Mouse (Mus musculus) CH12.LX (cell line): Measurements from ENCODE around the gene 1810010H24Rik. TPM values are rescaled to one million over a fixed set of nuclear protein-coding genes. Genes with fewer than 3 reads are reported as not detected.

Experiments
- DNase-seq: peaks from one replicate; pipeline ENCODE4 v3.0.0-alpha.2; 2013; ENCODE audit errors: extremely low read depth
- H3K27ac ChIP-seq: 2 replicates; pipeline ENCODE4 v1.5.1; 2012; ENCODE audit warnings: low read depth, mild to moderate bottlenecking, control low read depth, moderate library complexity; ENCODE audit not compliant: insufficient read depth
- H3K27me3 ChIP-seq: replicated peaks from 2 replicates; pipeline ENCODE3; 2012; ENCODE audit warnings: inconsistent platforms
- H3K36me3 ChIP-seq, 2 experiments: replicated peaks in 1 of 2; 2 replicates each; pipeline versions ENCODE3 to v1.6.1; 2012; ENCODE audit warnings: inconsistent platforms in 1 of 2, low read length in 1 of 2, mild to moderate bottlenecking in 1 of 2, mixed read lengths in 1 of 2, moderate library complexity in 1 of 2; ENCODE audit not compliant: control insufficient read depth in 1 of 2, insufficient read depth in 1 of 2
- H3K4me1 ChIP-seq, 2 experiments: 2 replicates each; pipeline ENCODE4 v1.6.1; 2012; ENCODE audit warnings: inconsistent platforms in 1 of 2, moderate library complexity in 1 of 2; ENCODE audit not compliant: insufficient read depth in 2 of 2, control insufficient read depth in 1 of 2
- H3K4me2 ChIP-seq: 2 replicates; pipeline ENCODE4 v1.6.1; 2012; ENCODE audit warnings: low read depth, mild to moderate bottlenecking, control low read depth; ENCODE audit not compliant: poor library complexity, insufficient read depth, severe bottlenecking
- H3K4me3 ChIP-seq, 3 experiments: fragments of 150-350 bp in 1 of 3; sonication (generic) in 1 of 3; replicated peaks in 1 of 3; 2 replicates each; pipeline versions ENCODE3 to v1.5.1; 2011 to 2012; ENCODE audit warnings: low read depth in 2 of 3, low read length in 2 of 3, mild to moderate bottlenecking in 2 of 3, moderate library complexity in 2 of 3, control low read depth in 1 of 3, improper control_type of control experiment in 1 of 3, inconsistent platforms in 1 of 3, mixed read lengths in 1 of 3; ENCODE audit not compliant: poor library complexity in 1 of 3
- H3K79me2 ChIP-seq: replicated peaks from 2 replicates; pipeline ENCODE4 v1.6.1; 2012; ENCODE audit warnings: mild to moderate bottlenecking, moderate library complexity; ENCODE audit not compliant: control insufficient read depth, poor library complexity, insufficient read depth, severe bottlenecking; ENCODE audit errors: extremely low read depth
- H3K9ac ChIP-seq: 2 replicates; pipeline ENCODE4 v1.6.1; 2012; ENCODE audit warnings: low read depth, mild to moderate bottlenecking, control low read depth, moderate library complexity; ENCODE audit not compliant: insufficient read depth
- H3K9me3 ChIP-seq: replicated peaks from 2 replicates; pipeline ENCODE3; 2012; ENCODE audit warnings: low read length, inconsistent platforms, mixed read lengths
- KAT2A ChIP-seq: IDR thresholded peaks from 2 replicates; pipeline ENCODE4 v1.6.1; 2012; ENCODE audit warnings: low read length, improper control_type of control experiment, inconsistent platforms; ENCODE audit not compliant: insufficient replicate concordance
- MAX ChIP-seq: IDR thresholded peaks from 2 replicates; pipeline ENCODE4 v1.6.1; 2011; ENCODE audit warnings: low read length, improper control_type of control experiment
- MAZ ChIP-seq: IDR thresholded peaks from 2 replicates; pipeline ENCODE4 v1.6.1; 2012; ENCODE audit warnings: low read depth, mild to moderate bottlenecking, inconsistent platforms, low read length, improper control_type of control experiment, moderate library complexity
- MEF2A ChIP-seq: IDR thresholded peaks from 2 replicates; pipeline ENCODE4 v1.6.1; 2014; ENCODE audit warnings: low read depth, mild to moderate bottlenecking, inconsistent platforms, low read length, improper control_type of control experiment, borderline replicate concordance
- MXI1 ChIP-seq: IDR thresholded peaks from 2 replicates; pipeline ENCODE4 v1.6.1; 2011; ENCODE audit warnings: mild to moderate bottlenecking, low read depth, low read length, improper control_type of control experiment
- MYC ChIP-seq: IDR thresholded peaks from 2 replicates; pipeline ENCODE4 v1.6.1; 2011; ENCODE audit warnings: low read depth, mild to moderate bottlenecking, improper control_type of control experiment, low read length
- POLR2A ChIP-seq: IDR thresholded peaks from 2 replicates; pipeline ENCODE4 v1.6.1; 2011; ENCODE audit warnings: low read depth, mild to moderate bottlenecking, improper control_type of control experiment, low read length
- POLR2AphosphoS2 ChIP-seq: IDR thresholded peaks from 2 replicates; pipeline ENCODE4 v1.6.1; 2011; ENCODE audit warnings: low read depth, low read length, improper control_type of control experiment
- RAD21 ChIP-seq: IDR thresholded peaks from 2 replicates; pipeline ENCODE4 v1.6.1; 2011; ENCODE audit warnings: low read depth, mild to moderate bottlenecking, low read length, improper control_type of control experiment, moderate library complexity
- SMC3 ChIP-seq: IDR thresholded peaks from 2 replicates; pipeline ENCODE4 v1.6.1; 2011; ENCODE audit warnings: low read depth, low read length, improper control_type of control experiment
- UBTF ChIP-seq: IDR thresholded peaks from 2 replicates; pipeline ENCODE4 v1.6.1; 2012; ENCODE audit warnings: low read depth, mild to moderate bottlenecking, inconsistent platforms, low read length, improper control_type of control experiment, moderate library complexity
- USF1 ChIP-seq: IDR thresholded peaks from 2 replicates; pipeline ENCODE4 v1.6.1; 2014; ENCODE audit warnings: low read depth, mild to moderate bottlenecking, inconsistent platforms, low read length, improper control_type of control experiment
- dilution Hi-C: fragments of 300-500 bp; cut with MboI; formaldehyde crosslinking; loops from 2 replicates; pipeline ENCODE4 v1.14.3; 2020; ENCODE audit warnings: low sequenced_read_pairs; ENCODE audit not compliant: extremely low pct_unique_long_range_greater_than_20kb, extremely low pct_ligation_motif_present
- in situ Hi-C: fragments of 300-500 bp; cut with MboI; formaldehyde crosslinking; loops from 3 replicates; pipeline ENCODE4 v1.14.3; 2019; ENCODE audit warnings: low sequenced_read_pairs, low pct_ligation_motif_present, low pct_unique_long_range_greater_than_20kb, mixed read lengths
- polyA plus RNA-seq: library from polyadenylated mRNA; unstranded; fragments of >175 nt; gene quantifications from 2 replicates; pipeline ENCODE4 v1.2.1, GENCODE M21; 2012; ENCODE audit warnings: low read depth; ENCODE audit not compliant: insufficient read length
- total RNA-seq, 2 experiments: library from RNA; depleted of rRNA; stranded (reverse); fragments of 300-350 nt in 1 of 2; fragments of >200 nt in 1 of 2; gene quantifications; 2 replicates each; pipeline ENCODE4 v1.2.3; 2012 to 2014

1810010H24Rik gene
- total and polyA plus RNA-seq, 3 experiments = 0.53 to 1.7 (median 1.1) TPM

DNA sequence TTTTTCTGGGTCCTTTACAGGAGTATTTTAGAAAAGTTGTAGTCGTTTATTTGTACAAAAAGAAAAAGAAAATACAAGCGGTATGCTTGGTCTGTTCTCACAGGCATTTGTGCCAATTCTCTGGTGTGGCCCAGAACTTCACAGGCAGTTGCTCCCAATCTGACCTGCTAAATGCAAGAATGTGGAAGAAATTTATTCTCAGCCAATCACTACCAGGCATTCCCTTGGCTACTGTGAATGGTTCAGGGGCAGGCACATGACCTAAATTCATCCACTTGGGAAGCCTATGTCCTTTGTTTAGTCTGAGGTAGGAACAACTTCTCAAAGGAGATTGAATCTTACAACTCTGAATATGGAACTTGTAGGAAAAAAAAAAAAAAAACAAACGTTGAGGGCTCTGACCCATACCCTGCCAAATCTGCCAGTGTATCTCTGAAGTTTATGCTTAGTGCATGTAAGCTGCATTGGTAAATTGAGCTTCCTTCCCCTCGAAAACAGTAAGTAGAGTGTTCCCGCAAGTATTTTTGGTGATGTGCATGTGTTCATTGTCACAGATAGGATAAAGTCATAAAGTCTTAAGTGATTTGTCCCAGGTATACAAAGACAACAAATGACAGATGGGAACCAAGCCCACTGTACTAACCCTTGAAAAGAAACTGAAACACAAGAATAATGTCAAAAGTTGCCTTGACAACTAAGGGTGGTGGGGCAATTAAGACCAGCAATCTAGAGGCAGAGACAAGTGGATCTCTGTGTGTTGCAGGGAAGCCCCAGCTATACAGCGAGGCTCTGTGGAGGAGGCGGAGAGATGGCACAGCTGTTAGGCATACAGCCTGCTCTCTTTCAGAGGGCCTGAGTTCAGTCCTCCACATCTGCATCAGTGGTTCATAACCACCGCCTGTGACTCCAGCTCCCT, 23.5 kb upstream of the 1810010H24Rik start:
- peaks cover 22% of the 10 kb centered on the region for H3K79me2 ChIP-seq
- TF ChIP-seq SMC3 (no peak), MAX (no peak), POLR2A (no peak), POLR2AphosphoS2 (no peak)
- no peak overlapping the region for H3K27ac ChIP-seq
- H3K4me2 ChIP-seq = no peak overlapping the region
- H3K4me1 ChIP-seq = peaks cover 0 to 13% of the 10 kb centered on the region in 2 experiments; a peak in 3 of 4 replicates
- H3K4me3 ChIP-seq = no peak overlapping the region
- H3K36me3 ChIP-seq = peaks cover 1 to 4% of the 10 kb centered on the region in 2 experiments
- H3K9me3 ChIP-seq = no peaks in the 10 kb centered on the region
- H3K27me3 ChIP-seq = no peaks in the 10 kb centered on the region
- dilution Hi-C loops (no loop called here), in situ Hi-C loops (no loop called here)
- H3K9ac ChIP-seq = no peak overlapping the region
- no peak for DNase-seq

DNA sequence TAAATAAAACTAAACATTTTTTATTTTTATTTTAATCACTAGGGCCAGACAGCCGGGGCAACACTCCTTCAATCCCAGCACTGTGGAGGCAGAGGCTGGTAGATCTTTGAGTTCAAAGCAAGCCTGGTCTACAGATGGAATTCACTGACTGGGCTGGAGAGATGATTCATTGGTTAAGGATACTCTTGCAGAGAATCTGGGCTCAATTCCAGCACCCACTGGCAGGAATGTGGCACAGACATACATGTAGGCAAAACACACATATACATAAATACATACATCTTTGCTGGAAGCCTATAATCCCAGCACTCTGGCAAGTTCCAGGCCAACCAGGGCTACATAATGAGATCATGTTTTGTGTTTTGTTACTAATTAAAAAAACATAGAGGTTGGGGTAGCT, 19.9 kb upstream of the 1810010H24Rik start:
- no peaks in the 10 kb centered on the region for H3K79me2 ChIP-seq
- TF ChIP-seq MEF2A = no peak
- TF ChIP-seq UBTF = no peak
- TF ChIP-seq MYC = no peak
- no peak for TF ChIP-seq POLR2AphosphoS2
- no peak for TF ChIP-seq MAZ
- TF ChIP-seq USF1 = no peak
- TF ChIP-seq MXI1 = no peak
- TF ChIP-seq SMC3 = no peak
- TF ChIP-seq MAX = no peak
- no peak for TF ChIP-seq POLR2A
- no peak for TF ChIP-seq KAT2A
- no peak for TF ChIP-seq RAD21
- in situ Hi-C loops = no loop called here

More for the DNA sequence above, 19.9 kb upstream of the 1810010H24Rik start:
- no peaks in the 10 kb centered on the region for H3K9me3 ChIP-seq
- no peak overlapping the region for H3K27ac ChIP-seq
- peaks cover 0 to 7% of the 10 kb centered on the region in 2 experiments; a peak in 3 of 4 replicates for H3K4me1 ChIP-seq
- no peak overlapping the region for H3K4me3 ChIP-seq
- no peaks in the 10 kb centered on the region for H3K36me3 ChIP-seq
- dilution Hi-C loops = no loop called here
- peaks cover 11% of the 10 kb centered on the region for H3K27me3 ChIP-seq
- no peak for DNase-seq
- no peak overlapping the region for H3K4me2 ChIP-seq
- no peak overlapping the region for H3K9ac ChIP-seq
